Mouse (Mus musculus) left cerebral cortex, postnatal 4 days (tissue): ENCODE measurements around the gene Slc37a1. TPM values are rescaled to one million over a fixed set of nuclear protein-coding genes. Genes with fewer than 3 reads are reported as not detected.
"Not testable (repeated sequence)": the region's sequence is repeated elsewhere in the genome, so short reads cannot be mapped to it uniquely, and the experiment has no call there.

Source experiments
- DNase-seq: peaks from one replicate; pipeline ENCODE4 v3.0.0-alpha.2; 2022
- intact Hi-C: fragments of 180-260 bp; cut with DNase I; formaldehyde crosslinking; loops from one replicate; pipeline ENCODE4 v1.15.1; 2025
- total RNA-seq, 2 experiments: library from RNA; stranded (reverse); gene quantifications; 2 replicates each; pipeline ENCODE4 v1.2.3; 2021

Slc37a1 gene
- total RNA-seq, 2 experiments from 2014 or later = 18.4 to 19.4 TPM

DNA sequence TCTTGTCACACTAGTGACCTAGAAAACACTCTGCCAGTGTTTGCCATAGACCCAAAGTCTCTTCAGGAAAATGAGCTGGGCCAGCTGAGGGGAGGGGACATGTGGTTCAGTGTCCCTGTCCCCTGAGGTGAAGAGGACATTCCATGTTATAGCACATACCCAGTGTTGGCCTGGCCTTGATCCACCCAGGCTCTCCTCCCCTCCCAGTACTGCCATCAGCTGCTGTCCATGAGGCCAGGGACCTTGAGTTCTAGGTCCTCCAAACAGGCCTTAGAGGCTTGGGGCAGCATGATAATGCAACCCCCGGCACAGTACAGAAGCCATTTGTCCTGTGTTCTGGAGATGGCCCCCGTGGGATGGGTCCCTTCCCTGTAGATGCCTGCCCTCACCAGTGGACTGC lies 53.2 kb downstream of the Slc37a1 start:
- no peak for DNase-seq
- intact Hi-C loops = no loop called here

DNA sequence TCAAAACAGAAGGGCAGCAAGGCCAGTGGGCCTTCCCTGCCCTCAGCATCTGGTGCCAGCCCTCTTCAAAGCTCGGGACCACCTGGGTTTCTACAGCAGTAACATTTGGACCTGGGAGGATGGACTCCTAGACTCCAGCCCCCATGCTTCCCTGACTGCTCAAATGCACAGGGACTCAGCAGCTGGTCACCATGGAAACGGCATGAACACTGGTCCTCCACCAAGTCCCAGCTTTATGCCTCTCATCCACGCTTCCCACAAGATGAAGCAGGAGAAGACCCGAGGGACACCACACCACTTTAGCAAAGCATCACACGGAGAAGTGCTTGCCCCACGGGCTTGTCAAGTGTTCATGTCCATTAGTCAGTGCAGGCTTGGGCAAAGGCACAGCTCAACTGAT lies 55.6 kb downstream of the Slc37a1 start:
- no peak for DNase-seq
- intact Hi-C loops = no loop called here

DNA sequence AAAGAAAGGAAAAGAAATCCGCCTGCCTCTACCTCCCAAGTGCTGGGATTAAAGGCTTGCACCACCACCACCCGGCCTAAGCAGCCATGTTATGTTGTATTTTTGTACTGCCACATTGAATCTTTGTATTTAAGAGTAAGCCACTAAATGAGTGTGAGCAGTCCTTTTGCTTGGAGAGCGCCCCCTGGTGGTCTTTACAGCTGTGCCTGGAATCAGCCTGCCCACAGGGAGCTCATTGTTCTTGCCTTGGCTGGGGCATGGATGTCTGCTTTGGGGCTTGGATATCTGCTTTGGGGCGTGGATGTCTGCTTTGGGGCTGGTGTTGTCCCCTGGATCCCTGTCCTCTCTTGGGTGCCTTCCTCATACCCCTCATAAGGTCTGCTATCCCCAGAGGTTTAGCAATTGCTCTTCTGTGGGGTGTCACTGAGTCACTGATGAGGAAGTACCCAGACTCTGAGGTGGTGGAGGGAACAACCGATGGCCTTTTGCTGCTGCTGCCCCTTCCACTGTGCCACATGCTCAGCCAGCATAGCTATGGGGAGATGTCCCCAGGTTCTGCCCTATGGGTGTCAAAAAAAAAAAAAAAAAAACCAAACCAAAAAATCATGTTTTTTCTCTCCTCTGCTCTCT lies 57.7 kb downstream of the Slc37a1 start:
- peak; percentile 76 for DNase-seq
- intact Hi-C loops = no loop called here

DNA sequence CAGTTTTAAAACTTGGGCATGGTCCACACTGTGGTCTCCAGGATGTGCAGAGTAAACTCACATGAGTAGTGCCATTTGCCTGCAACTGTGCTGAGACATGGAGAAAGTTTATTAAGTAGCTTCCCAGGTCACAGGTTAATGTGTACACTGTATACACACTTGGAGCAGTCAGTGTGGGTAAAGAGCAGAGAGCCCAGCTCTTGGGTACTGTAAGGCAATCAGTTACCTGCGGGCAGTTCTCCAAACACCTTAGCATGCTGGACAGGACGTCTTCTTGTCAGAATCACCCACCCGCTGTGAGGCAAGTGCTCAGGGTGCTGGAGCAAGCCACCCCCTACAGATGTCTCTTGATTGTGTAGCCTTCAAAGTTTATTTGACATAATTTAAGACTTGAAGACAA lies 58.2 kb downstream of the Slc37a1 start:
- intact Hi-C loops = no loop called here
- no peak for DNase-seq

DNA sequence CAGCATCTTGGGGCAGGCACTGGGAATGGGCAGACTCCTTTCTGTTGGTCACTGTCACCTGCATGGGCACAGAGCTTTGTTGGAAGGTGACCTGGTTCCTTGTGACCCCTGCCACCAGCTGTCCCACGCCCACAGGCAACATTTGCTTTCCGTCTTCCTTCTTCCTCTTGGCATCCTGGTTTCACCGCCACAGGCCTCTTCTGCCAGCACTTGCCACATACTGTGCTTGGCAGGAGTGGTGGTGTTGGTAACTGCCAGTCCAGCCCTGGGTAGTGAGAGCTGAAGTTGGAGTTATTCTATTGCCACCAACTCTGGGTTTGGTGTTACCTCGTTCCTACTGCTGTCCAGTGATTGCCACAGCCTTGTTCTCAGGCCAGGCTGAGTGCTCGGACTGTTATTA lies 61.5 kb downstream of the Slc37a1 start:
- DNase-seq = no peak
- intact Hi-C loops = no loop called here

DNA sequence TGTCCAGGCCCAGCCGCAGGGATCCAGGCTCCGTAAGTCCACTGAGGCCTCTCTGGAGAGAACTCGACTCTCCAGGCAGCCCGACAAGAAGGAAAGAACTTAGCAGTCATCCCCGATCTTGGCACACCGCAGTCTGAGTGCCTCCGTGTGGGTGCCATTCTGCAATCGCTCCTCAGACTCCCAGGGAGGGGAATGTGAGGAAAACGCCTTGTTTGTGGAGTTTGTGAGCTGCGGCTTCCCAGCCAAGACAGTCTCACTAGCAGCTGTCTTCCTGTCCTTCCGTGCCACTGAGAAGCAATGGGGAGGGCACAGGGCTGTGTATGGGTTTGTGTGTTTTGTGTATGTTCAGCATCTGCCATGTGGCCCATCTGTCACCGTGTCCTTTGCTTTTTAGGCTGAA lies 62.8 kb downstream of the Slc37a1 start:
- DNase-seq = no peak
- intact Hi-C loops = no loop called here

DNA sequence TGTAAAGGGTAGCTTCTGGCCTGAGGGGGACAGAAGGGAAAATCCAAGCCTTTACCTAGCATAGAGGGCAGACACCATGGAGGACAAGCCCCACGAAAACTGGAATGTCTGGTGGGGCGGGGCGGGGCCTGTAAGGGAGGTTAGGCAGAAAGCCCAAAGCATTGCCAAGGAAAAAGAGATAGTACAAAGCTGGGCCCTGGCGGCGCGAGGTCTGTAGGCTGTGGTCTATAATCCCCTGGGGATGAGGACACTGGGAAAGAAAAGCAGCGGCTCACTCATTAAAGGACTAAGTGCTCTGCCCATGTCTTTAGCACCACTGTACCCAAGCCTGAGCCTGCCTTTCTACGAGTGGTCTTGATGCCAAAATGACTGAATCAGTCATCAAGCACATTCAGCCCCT lies 65.4 kb downstream of the Slc37a1 start:
- DNase-seq = no peak
- intact Hi-C loops = no loop called here

DNA sequence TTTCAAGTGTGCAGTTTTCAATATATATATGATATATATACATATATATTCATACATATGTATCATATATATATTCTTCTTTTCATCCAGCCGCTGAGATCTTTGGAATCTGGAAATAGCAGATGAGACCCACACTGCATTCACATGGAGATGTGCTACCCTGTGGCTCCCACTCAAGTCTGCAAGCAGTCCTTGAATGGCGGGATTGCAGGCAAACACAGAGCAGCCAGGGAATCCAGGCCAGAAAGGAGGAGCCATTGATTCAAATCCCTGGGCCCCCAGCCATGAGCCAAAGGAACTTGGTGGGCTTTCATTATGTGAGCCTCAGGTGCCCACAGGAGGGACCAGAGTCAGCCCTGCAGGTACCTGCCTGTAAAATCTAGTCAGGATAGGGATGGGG lies 66.7 kb downstream of the Slc37a1 start:
- DNase-seq = no peak
- intact Hi-C loops = no loop called here

DNA sequence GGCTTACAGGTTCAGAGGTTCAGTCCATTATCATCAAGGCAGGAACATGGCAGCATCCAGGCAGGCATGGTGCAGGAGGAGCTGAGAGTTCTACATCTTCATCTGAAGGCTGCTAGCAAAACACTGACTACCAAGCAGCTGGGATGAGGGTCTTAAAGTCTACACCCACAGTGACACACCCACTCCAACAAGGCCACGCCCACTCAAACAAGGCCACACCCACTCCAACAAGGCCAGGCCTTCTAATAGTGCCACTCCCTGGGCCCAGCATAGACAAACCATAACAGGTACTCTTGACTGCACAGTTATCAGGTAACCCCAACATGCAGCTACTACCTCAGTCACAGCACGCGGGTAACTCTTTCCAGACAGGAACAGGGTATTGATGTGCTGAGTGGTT lies 68.1 kb downstream of the Slc37a1 start:
- DNase-seq, intact Hi-C loops: not testable (repeated sequence)

DNA sequence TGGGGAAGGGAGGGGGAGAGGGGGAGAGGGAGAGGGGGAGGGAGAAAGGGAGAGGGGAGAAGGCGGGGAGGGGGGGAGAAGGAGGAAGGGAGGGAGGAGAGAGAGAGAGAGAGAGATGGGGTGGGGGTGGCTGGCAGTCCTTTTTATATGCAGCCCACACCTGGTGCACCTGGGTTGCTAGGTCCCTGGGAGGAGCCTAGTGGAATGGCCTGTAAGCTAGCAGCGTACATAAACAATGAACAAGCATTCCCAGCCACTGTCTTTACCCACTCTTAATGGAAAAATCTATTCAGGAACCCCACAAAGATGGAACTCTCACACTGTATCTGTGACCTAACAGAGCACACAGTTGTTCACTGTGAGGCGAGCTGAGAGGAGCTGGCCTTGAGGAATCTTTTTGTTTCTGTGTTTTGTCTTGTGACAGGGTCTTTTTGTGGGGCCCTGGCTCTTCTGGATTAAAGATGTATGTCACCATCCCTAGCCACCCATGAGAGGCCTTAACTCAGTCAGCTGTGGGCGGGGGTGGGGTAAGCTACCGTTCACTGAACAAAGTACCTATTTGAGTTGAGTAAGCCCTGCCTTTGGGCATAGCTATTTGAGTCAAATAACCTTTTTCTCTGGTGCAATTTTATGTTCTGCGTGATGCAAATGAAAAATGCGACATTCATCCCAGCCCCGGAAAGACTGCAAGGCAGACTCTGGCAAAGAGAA lies 69.4 kb downstream of the Slc37a1 start:
- DNase-seq = no peak
- intact Hi-C loops = no loop called here

DNA sequence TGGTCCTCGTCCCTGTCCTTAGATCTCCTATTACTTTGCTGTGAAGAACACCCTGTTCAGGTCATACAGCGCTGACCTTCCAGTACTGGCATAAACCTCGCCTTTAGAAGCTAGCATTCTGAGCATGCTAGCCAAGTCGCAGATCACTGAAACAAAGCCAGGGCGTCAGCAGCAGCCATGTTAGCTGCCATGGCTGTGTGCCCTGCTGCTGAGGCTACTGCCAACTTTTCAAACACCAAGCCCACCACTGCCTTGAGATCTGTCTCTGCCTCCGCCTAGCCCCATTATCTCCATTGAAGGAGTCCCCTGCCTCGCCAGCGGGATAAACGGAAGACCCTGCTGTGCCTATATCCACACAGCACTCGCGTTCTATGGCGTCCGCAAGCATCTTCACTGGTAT lies 74.0 kb downstream of the Slc37a1 start:
- intact Hi-C loops = no loop called here

DNA sequence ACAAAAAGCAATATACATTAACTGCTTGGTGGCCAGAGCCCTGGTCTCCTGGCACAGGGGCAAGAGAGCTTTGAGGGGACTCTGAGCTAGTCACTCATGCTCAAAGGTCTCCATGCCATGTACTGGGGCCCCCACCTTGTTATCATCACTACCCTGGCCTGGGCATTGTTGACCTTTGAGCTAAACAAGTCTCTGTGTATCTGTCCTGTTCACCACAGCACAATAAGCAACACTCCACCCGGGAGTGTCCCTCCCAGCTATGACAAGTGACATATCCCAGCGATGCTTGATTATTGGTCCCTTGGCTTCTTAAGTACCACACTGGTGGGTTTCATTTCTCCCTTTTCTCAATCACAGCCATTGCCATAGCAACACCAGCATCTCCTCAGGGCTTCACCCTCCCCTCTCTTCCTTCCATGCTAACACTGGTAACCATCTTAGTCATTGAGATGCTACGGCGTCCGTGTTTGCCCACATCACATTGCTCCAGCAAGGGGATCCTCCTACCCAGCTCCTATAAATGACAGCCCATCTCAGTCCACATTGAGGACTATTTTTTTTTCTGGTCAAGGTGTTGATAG lies 79.1 kb downstream of the Slc37a1 start:
- intact Hi-C loops = no loop called here
- DNase-seq = no peak

More for the DNA sequence above, 74.0 kb downstream of the Slc37a1 start:
- peak; percentile 88 for DNase-seq

DNA sequence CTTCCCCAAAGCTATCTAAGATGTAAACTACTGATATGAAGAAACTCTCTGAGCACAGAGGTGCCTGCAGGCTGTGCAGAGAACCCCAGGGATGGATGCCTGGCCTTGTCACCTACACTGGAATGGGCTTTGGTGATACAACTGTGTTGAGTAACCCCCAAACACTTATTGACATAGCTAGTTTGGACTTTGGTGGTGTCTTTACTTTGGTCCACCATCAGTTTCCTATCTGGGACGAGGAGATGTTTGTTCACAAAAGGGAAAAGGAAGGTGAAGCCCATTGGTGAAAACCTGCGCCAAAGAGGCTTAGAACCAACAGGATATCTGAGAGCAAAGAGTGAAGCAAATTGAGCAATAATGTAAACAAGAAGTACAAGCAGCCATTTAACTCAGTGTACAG lies 83.6 kb downstream of the Slc37a1 start:
- DNase-seq = no peak
- intact Hi-C loops = no loop called here

DNA sequence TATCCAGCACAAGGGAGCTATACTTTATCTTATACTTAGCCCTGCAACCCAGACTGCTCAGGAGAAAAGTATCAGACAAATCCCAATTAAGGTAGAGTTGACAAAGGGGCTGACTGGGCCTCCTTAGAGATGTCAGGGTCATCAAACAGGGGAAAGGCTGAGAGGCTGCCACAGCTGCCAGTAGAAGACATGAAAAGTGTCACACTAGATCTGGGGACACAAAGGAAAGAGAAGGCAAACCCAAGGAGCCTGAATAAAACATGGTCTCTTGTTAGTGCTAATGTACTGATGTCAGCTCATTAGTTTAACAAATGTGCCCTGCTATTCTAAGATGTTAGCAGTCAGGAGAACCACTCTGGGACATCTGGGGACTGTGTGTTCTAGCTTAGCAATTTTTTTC lies 84.3 kb downstream of the Slc37a1 start:
- intact Hi-C loops = no loop called here
- DNase-seq = no peak

DNA sequence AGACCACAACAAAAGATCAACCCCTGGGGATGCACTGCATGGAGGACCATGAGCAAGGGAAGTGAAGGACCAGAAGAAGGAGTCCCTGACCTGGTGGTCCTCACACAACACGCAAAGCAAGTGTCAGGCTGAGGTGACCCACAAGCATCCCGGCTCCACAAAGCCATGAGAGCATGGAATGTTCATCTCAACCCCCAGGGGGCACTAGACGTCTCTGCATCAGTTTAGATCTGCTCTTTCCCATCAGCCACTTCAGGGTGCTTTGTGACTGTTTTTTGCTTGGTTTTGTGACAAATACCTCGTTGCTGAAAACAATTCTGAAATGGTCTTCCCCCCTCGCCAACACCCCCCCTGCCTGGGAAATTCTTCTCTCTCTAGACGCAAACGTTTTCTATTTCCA lies 91.4 kb downstream of the Slc37a1 start:
- DNase-seq = peak; percentile 75
- intact Hi-C loops = loop anchor here (5.0 kb wide), 1 partner anchor 114 kb away; no protein-coding TSS in a partner anchor

DNA sequence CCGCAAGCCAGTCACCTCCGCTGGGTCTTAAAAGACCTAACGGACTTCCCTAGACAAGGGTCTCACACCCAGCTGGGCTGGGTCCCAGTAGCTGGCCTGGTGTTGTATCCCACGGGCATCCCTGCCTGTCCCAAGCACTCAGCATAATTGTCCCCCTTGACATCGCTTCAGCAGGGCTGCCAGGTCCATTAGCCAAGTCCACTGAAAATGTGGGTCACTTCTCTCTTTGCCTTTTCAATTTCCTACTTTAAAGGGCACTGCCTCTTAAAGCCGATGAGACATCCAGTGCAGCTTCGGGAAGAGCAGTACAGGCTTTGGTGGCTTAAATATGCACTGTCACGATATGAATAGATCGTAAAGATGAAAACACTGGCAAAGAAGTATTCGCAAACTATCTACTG lies 91.8 kb downstream of the Slc37a1 start:
- DNase-seq = peak; percentile 58
- intact Hi-C loops = loop anchor here (5.0 kb wide), 1 partner anchor 114 kb away; no protein-coding TSS in a partner anchor

DNA sequence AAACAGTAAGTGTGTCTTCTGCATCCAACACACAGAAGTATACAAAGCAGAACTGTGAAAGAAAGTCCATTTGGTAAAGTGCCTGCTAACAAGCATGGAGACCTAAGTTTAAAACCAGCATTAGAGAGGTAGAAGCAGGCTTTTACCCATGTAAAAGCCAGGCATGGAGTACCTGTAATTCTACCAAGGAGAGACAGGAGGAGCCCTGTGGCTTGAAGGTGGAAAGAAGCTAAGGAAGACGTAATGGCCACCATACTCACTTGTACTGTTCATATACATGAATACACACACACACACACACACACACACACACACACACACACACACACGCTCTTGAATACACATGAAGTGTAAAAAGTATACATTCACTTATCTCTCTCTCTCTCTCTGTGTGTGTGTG lies 92.5 kb downstream of the Slc37a1 start:
- intact Hi-C loops = loop anchor here (5.0 kb wide), 1 partner anchor 113 kb away; no protein-coding TSS in a partner anchor
- DNase-seq = no peak

DNA sequence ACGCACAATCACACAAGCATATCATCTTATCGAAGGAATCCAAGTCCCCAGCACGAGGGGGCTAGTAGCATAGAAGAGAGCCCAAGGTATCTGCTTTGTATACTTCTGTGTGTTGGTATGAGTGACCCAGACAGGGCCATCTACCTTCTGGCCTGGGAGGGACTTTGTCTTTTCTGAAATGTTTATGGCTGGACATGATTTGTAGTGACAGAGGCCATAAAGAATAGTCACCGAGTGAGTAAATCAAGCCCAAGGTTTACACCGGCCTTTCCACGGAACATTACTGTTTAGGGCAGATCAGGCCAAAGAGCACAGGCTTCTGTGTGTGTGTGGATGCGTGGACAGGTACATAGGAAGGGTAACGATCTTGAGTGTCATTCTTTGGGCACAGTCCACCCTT lies 93.3 kb downstream of the Slc37a1 start:
- no peak for DNase-seq
- intact Hi-C loops = loop anchor here (5.0 kb wide), 1 partner anchor 112 kb away; no protein-coding TSS in a partner anchor

DNA sequence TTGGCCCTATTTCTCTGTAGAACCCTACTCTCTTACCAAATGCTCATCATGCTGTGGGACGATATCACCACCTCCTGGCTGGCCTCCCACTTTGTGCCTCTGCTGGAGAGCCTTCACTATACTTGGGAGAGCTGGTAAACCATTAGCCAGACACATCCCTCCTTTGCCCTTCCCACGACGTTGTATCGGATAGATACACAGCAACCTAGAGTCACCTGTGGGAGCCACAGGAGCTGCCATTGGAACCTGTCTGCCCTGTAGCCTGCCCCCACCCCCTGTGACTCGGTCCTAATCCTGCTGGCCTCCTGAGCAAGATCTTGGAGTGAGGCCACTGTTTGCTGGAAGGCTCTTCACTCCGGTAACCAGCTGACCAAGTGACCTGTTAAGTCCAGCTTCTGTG lies 96.7 kb downstream of the Slc37a1 start:
- no peak for DNase-seq
- intact Hi-C loops = no loop called here

DNA sequence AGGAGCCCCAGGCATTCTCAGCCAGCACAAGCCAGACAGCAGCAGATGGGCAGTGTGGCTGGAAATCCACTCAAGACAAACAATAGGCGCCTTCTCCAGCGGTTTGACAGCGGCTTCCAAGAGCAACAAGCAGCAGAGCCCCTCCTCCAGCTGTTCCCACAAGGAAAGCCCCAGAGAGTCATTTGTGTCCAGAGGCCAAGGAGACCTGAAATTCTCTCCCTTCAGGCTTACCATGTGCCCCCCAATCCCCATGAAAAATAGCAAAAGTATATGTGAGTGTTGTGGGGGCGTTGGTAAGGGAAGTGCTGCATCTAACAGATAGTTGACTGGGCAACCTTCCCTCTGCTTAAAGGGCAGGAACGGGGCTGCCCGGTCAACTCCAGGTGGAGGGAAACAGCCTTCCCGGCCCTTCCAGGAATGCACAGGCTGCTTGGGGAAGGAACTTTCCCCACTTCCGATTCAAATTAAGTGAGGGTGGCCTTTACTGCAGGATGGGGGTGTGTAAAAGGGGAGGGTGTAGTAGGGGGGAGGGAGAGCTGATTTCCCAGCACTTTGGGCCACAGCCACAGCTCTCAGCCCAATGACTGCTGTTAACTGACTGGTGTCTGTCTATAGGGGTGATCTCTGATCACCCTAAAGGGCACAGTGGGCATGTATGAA lies 98.5 kb downstream of the Slc37a1 start:
- intact Hi-C loops = loop anchor here (5.0 kb wide), 1 partner anchor 57 kb away; no protein-coding TSS in a partner anchor

More for the DNA sequence above, 98.5 kb downstream of the Slc37a1 start:
- no peak for DNase-seq
